Mouse (Mus musculus): Measurements from ENCODE around the gene Rsrc1. TPM values are rescaled to one million over a fixed set of nuclear protein-coding genes. Genes with fewer than 3 reads are reported as not detected.

Gene Rsrc1
- polyA plus RNA-seq, 1 experiment = 12.9 TPM

DNA sequence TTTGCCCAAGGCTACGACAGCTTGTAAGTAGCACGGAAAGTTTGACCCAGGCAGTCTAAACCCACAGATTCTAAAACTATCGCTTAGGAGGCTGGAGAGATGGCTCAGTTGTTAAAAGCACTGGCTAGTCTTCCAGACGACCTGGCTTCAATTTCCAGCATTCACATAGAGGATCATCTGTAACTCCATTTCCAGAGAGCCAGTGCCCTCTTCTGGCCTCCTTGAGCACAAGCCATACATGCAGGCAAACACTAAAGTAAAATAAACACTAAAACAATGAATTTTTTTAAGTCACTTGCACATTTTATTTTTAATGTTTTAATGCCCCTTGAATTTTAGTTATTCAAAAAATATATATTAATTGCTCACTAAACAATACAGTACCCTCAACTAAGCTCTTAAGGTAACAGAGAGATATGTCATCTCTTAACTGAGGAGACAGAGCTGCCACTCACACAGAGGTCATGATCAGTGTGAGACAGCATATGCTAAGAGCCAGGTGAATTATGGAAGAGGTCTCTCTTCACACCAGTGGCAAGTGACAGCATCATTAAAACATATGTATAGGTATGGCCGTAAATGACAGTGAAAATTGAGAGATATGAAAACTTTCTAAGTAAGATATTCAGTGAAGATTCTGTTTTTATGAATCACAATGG, 361.9 kb downstream of the Rsrc1 start:
- Histone ChIP-seq H3K79me2 (ENCODE audit: control insufficient read depth, insufficient read depth) (no peaks in the 10 kb centered on the region), H3K4me3 (no peak overlapping the region), H3K4me2 (ENCODE audit: low read depth) (no peak overlapping the region), H3K27me3 (ENCODE audit: control insufficient read depth, insufficient read depth, insufficient read length) (no peaks in the 10 kb centered on the region), H3ac (ENCODE audit: control insufficient read depth, insufficient read length) (no peak overlapping the region), H3K36me3 (ENCODE audit: control insufficient read depth, insufficient read depth) (no peaks in the 10 kb centered on the region)
- TF ChIP-seq MAX (IDR thresholded peaks at IDR 0.05; ENCODE audit: low read depth) (no peak), POLR2A (IDR thresholded peaks at IDR 0.05; ENCODE audit: insufficient read length, low read depth) (no peak), TCF12 (IDR thresholded peaks at IDR 0.05; ENCODE audit: insufficient read depth, poor library complexity, severe bottlenecking) (no peak), MYOD1 (IDR thresholded peaks at IDR 0.05; ENCODE audit: control insufficient read depth in 1 of 3, insufficient read length in 2 of 3, low read depth in 2 of 3) (no peak), POLR2AphosphoS2 (IDR thresholded peaks at IDR 0.05; ENCODE audit: insufficient read length, low read depth) (no peak), REST (IDR thresholded peaks at IDR 0.05; ENCODE audit: insufficient read depth, insufficient read length) (no peak), CEBPB (IDR thresholded peaks at IDR 0.05; ENCODE audit: insufficient read depth, poor library complexity, severe bottlenecking) (no peak), SRF (IDR thresholded peaks at IDR 0.05; ENCODE audit: control insufficient read depth, insufficient read length, low read depth) (no peak), E2F4 (IDR thresholded peaks at IDR 0.05; ENCODE audit: insufficient read depth) (no peak), USF1 (IDR thresholded peaks at IDR 0.05; ENCODE audit: low read depth) (no peak), MYOG (IDR thresholded peaks at IDR 0.05; ENCODE audit: control insufficient read depth in 1 of 3, insufficient read depth in 1 of 3, insufficient read length in 2 of 3, low read depth in 2 of 3) (no peak), TCF3 (IDR thresholded peaks at IDR 0.05; ENCODE audit: insufficient read length, low read depth) (no peak)

- Histone ChIP-seq H3K79me2 (ENCODE audit: control insufficient read depth, insufficient read depth) (no peaks in the 10 kb centered on the region), H3K4me2 (ENCODE audit: low read depth) (no peak overlapping the region), H3K4me3 (no peak overlapping the region), H3K36me3 (ENCODE audit: control insufficient read depth, insufficient read depth) (no peaks in the 10 kb centered on the region), H3K27me3 (ENCODE audit: control insufficient read depth, insufficient read depth, insufficient read length) (no peaks in the 10 kb centered on the region), H3ac (ENCODE audit: control insufficient read depth, insufficient read length) (no peak overlapping the region)
- no peak for TF ChIP-seq SRF (IDR thresholded peaks at IDR 0.05; ENCODE audit: control insufficient read depth, insufficient read length, low read depth)
- TF ChIP-seq CEBPB (IDR thresholded peaks at IDR 0.05; ENCODE audit: insufficient read depth, poor library complexity, severe bottlenecking) = no peak
- no peak for TF ChIP-seq TCF12 (IDR thresholded peaks at IDR 0.05; ENCODE audit: insufficient read depth, poor library complexity, severe bottlenecking)
- no peak for TF ChIP-seq POLR2A (IDR thresholded peaks at IDR 0.05; ENCODE audit: insufficient read length, low read depth)
- no peak for TF ChIP-seq MYOD1 (IDR thresholded peaks at IDR 0.05; ENCODE audit: control insufficient read depth in 1 of 3, insufficient read length in 2 of 3, low read depth in 2 of 3)
- TF ChIP-seq USF1 (IDR thresholded peaks at IDR 0.05; ENCODE audit: low read depth) = no peak
- no peak for TF ChIP-seq POLR2AphosphoS2 (IDR thresholded peaks at IDR 0.05; ENCODE audit: insufficient read length, low read depth)
These were observed 363.4 kb downstream of the Rsrc1 start for GRCm38 (mm10) chr3:67344599-67344998.

DNA sequence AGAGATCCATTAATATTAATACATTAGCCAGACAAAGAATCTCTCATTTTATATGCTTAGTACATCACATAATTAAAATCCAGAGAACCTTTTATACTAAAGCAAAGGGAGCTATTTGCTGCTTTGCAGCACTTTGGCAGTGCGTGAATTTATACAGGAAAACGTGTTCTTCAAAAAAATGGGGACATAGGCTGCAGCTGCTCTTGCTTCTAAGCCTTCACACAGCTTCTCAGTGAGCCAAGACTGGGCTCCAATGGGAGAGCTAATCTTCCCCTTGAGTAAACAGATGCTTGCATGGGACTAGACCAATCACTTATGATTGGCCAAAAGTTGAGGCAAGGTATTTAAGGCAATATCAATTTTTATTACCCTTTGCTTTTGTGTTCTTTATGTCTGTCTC, 365.5 kb downstream of the Rsrc1 start:
- Histone ChIP-seq H3K79me2 (ENCODE audit: control insufficient read depth, insufficient read depth) (no peaks in the 10 kb centered on the region), H3K4me2 (ENCODE audit: low read depth) (no peak overlapping the region), H3K27me3 (ENCODE audit: control insufficient read depth, insufficient read depth, insufficient read length) (no peaks in the 10 kb centered on the region), H3ac (ENCODE audit: control insufficient read depth, insufficient read length) (no peak overlapping the region), H3K4me3 (no peak overlapping the region), H3K36me3 (ENCODE audit: control insufficient read depth, insufficient read depth) (no peaks in the 10 kb centered on the region)
- TF ChIP-seq E2F4 (IDR thresholded peaks at IDR 0.05; ENCODE audit: insufficient read depth) (no peak), POLR2A (IDR thresholded peaks at IDR 0.05; ENCODE audit: insufficient read length, low read depth) (no peak), REST (IDR thresholded peaks at IDR 0.05; ENCODE audit: insufficient read depth, insufficient read length) (no peak), CEBPB (IDR thresholded peaks at IDR 0.05; ENCODE audit: insufficient read depth, poor library complexity, severe bottlenecking) (no peak), USF1 (IDR thresholded peaks at IDR 0.05; ENCODE audit: low read depth) (no peak), MAX (IDR thresholded peaks at IDR 0.05; ENCODE audit: low read depth) (no peak), MYOG (IDR thresholded peaks at IDR 0.05; ENCODE audit: control insufficient read depth in 1 of 3, insufficient read depth in 1 of 3, insufficient read length in 2 of 3, low read depth in 2 of 3) (no peak), TCF3 (IDR thresholded peaks at IDR 0.05; ENCODE audit: insufficient read length, low read depth) (no peak)

DNA sequence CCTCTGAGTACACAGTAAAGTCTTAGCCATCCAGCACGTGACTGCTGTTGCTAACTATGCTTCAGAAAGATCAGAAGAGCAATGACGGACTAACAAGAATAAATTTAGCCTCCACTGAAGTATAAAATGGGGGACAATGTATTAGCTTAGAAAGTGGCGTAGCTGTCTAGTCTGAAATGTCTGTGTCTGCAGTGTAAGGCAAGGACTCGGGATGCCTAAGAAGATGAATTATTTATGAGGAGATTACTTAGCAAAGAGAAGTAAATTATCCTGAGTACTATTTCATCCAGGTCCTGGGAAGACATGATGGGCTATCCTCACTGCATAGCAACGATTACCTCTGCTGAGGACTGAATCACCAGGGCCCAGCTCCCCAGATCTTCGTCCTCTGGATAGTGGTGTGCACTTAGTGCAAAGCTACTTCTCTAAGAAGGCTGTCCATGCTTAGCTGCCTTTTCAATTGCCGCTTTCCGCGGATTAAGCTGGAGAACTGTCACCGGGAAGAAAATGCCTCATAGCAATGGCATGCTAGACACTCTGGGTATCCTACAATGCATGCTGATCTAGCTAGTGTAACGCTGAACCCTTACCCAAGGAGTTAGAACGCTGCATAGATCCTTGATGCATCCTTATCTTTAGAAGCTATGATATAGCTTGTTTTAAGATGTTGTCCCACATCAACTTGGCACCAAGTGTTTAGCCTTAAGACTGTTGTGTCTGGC, 370.4 kb downstream of the Rsrc1 start:
- TF ChIP-seq MAX (IDR thresholded peaks at IDR 0.05; ENCODE audit: low read depth) = no peak
- no peak for TF ChIP-seq E2F4 (IDR thresholded peaks at IDR 0.05; ENCODE audit: insufficient read depth)
- Histone ChIP-seq H3K36me3 (ENCODE audit: control insufficient read depth, insufficient read depth) (no peaks in the 10 kb centered on the region), H3K79me2 (ENCODE audit: control insufficient read depth, insufficient read depth) (no peaks in the 10 kb centered on the region), H3K4me2 (ENCODE audit: low read depth) (no peak overlapping the region), H3K4me3 (no peak overlapping the region), H3K27me3 (ENCODE audit: control insufficient read depth, insufficient read depth, insufficient read length) (no peaks in the 10 kb centered on the region), H3ac (ENCODE audit: control insufficient read depth, insufficient read length) (no peak overlapping the region)

GRCm38 (mm10) chr3:67352128-67352762, 371.1 kb downstream of the Rsrc1 start:
- no peaks in the 10 kb centered on the region for H3K79me2 ChIP-seq (ENCODE audit: control insufficient read depth, insufficient read depth)
- no peak overlapping the region for H3K4me2 ChIP-seq (ENCODE audit: low read depth)
- H3K36me3 ChIP-seq (ENCODE audit: control insufficient read depth, insufficient read depth) = no peaks in the 10 kb centered on the region
- H3K27me3 ChIP-seq (ENCODE audit: control insufficient read depth, insufficient read depth, insufficient read length) = no peaks in the 10 kb centered on the region
- TF ChIP-seq MAX (IDR thresholded peaks at IDR 0.05; ENCODE audit: low read depth) = no peak
- no peak for TF ChIP-seq MYOD1 (IDR thresholded peaks at IDR 0.05; ENCODE audit: control insufficient read depth in 1 of 3, insufficient read length in 2 of 3, low read depth in 2 of 3)
- TF ChIP-seq TCF12 (IDR thresholded peaks at IDR 0.05; ENCODE audit: insufficient read depth, poor library complexity, severe bottlenecking) = no peak
- no peak for TF ChIP-seq USF1 (IDR thresholded peaks at IDR 0.05; ENCODE audit: low read depth)
- no peak for TF ChIP-seq E2F4 (IDR thresholded peaks at IDR 0.05; ENCODE audit: insufficient read depth)
- TF ChIP-seq TCF3 (IDR thresholded peaks at IDR 0.05; ENCODE audit: insufficient read length, low read depth) = no peak
- no peak for TF ChIP-seq POLR2A (IDR thresholded peaks at IDR 0.05; ENCODE audit: insufficient read length, low read depth)
- no peak for TF ChIP-seq REST (IDR thresholded peaks at IDR 0.05; ENCODE audit: insufficient read depth, insufficient read length)
- TF ChIP-seq CEBPB (IDR thresholded peaks at IDR 0.05; ENCODE audit: insufficient read depth, poor library complexity, severe bottlenecking) = no peak
- no peak for TF ChIP-seq SRF (IDR thresholded peaks at IDR 0.05; ENCODE audit: control insufficient read depth, insufficient read length, low read depth)
- TF ChIP-seq POLR2AphosphoS2 (IDR thresholded peaks at IDR 0.05; ENCODE audit: insufficient read length, low read depth) = no peak
- no peak for TF ChIP-seq MYOG (IDR thresholded peaks at IDR 0.05; ENCODE audit: control insufficient read depth in 1 of 3, insufficient read depth in 1 of 3, insufficient read length in 2 of 3, low read depth in 2 of 3)
- no peak overlapping the region for H3ac ChIP-seq (ENCODE audit: control insufficient read depth, insufficient read length)
- no peak overlapping the region for H3K4me3 ChIP-seq

Measured in myocyte (in vitro differentiated cells).